Mouse (Mus musculus): ENCODE results near the gene Zdhhc19.

DNA sequence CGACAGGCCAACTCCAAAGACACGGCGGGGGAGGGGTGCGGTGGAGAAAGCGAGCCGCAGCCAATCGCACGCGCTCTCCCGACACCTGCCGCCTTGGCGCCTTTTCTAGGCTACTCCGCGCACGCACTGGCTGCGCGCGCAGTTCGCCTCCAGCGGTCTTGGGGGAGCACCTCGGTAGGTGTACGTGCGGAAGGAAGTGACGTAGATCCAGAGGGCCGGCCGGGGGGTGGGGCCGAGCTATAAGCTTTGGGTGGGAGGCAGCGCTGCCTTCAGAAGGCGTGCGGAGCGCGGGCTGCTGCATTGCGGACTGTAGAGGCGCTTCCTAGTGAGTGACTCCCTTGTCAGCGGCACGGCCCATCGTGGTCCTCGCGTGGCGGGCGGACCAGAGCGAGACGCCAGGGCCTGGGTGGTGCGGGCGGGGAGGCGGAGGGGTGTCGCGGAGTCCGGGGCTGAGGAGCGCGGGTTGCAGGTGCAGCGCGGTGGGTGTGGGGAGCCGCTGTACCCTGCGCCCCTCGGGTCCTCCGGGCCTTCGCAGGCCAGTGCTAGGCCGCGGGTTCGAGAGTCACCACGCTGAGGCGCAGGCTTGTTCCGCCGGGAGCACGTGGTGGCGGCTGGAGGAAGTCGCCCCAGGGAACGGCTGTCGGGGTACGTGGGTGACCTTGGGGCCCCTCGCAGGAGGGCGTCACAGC, 112.8 kb downstream of the Zdhhc19 start, which contains the start of gene Tfrc:
- TF ChIP-seq GATA1 (IDR thresholded peaks at IDR 0.05; ENCODE audit: low read length): no peak
- TF ChIP-seq TAL1 (IDR thresholded peaks at IDR 0.05; ENCODE audit: low read length): no peak

All from erythroblast, embryonic 14.5 days (primary cell).